Mouse (Mus musculus): ENCODE measurements around the gene Cldn6. TPM values are rescaled to one million over a fixed set of nuclear protein-coding genes. Genes with fewer than 3 reads are reported as not detected.

Gene Cldn6
- polyA plus RNA-seq, 1 experiment from 2014 or later, result 12.8 TPM

- ATAC-seq (ENCODE audit: low FRiP score), result no peak
- WGBS, result 71% methylated on average over 3 of the region's 3 CpGs
- no peak overlapping the region for H3K9ac ChIP-seq (ENCODE audit: low read depth, low read length)
- DNase-seq (ENCODE audit: low spot score), result no peak
- H3K27me3 ChIP-seq (ENCODE audit: control insufficient read depth, insufficient read depth, low read length), result peaks cover 20% of the 10 kb centered on the region
- H3K27ac ChIP-seq (ENCODE audit: low read depth, low read length), result no peak overlapping the region
- peak overlapping the region; percentile 79 for H3K4me2 ChIP-seq (replicated peaks; ENCODE audit: low read depth, low read length)
- H3K4me3 ChIP-seq (ENCODE audit: low read depth, low read length), result peak overlapping the region; percentile 64
- peaks cover 11% of the 10 kb centered on the region for H3K4me1 ChIP-seq (replicated peaks; ENCODE audit: control insufficient read depth, insufficient read depth, low read length)
- peaks cover 3% of the 10 kb centered on the region; the same call in 1 of the 2 replicates for H3K36me3 ChIP-seq (ENCODE audit: control insufficient read depth, insufficient read depth, low read length)
- H3K9me3 ChIP-seq (ENCODE audit: control insufficient read depth, low read length), result no peaks in the 10 kb centered on the region
Observed at GRCm38 (mm10) chr17:23672761-23673160, 6.3 kb upstream of the Cldn6 start.

- Histone ChIP-seq H3K9me3 (ENCODE audit: control insufficient read depth, low read length) (no peaks in the 10 kb centered on the region), H3K27ac (ENCODE audit: low read depth, low read length) (0 out of 2 replicates have a peak within 1 kb of the TSS, but pooled peaks have one; percentile 58), H3K4me3 (ENCODE audit: low read depth, low read length) (peak within 1 kb of the TSS; percentile 64), H3K4me1 (replicated peaks; ENCODE audit: control insufficient read depth, insufficient read depth, low read length) (peaks cover 11% of the 10 kb centered on the region), H3K36me3 (ENCODE audit: control insufficient read depth, insufficient read depth, low read length) (peaks cover 3% of the 10 kb centered on the region; the same call in 1 of the 2 replicates), H3K9ac (ENCODE audit: low read depth, low read length) (peak within 1 kb of the TSS; percentile 66), H3K27me3 (ENCODE audit: control insufficient read depth, insufficient read depth, low read length) (peaks cover 27% of the 10 kb centered on the region), H3K4me2 (replicated peaks; ENCODE audit: low read depth, low read length) (peak within 1 kb of the TSS; percentile 79)
- peak; percentile 92 for ATAC-seq (ENCODE audit: low FRiP score)
- DNase-seq (ENCODE audit: low spot score), result peak; percentile 92
- WGBS, result under 1% methylated on average over 45 of the region's 45 CpGs
Observed at GRCm38 (mm10) chr17:23673424-23674073, 5.5 kb upstream of the Cldn6 start, which contains the start of the genes Hcfc1r1 and Thoc6. TSS of gene Hcfc1r1 (plus strand) at chr17:23673596. TSS of gene Thoc6 (minus strand) at chr17:23673882.

GRCm38 (mm10) chr17:23674271-23674952, 4.6 kb upstream of the Cldn6 start:
- H3K9me3 ChIP-seq (ENCODE audit: control insufficient read depth, low read length), result no peaks in the 10 kb centered on the region
- DNase-seq (ENCODE audit: low spot score) (no peak), ATAC-seq (ENCODE audit: low FRiP score) (no peak; the same call in 1 of the 2 replicates)
- WGBS, result 47% methylated on average over 9 of the region's 9 CpGs
- H3K4me1 ChIP-seq (replicated peaks; ENCODE audit: control insufficient read depth, insufficient read depth, low read length), result peaks cover 11% of the 10 kb centered on the region
- peak overlapping the region; percentile 66 for H3K9ac ChIP-seq (ENCODE audit: low read depth, low read length)
- peak overlapping the region; percentile 64 for H3K4me3 ChIP-seq (ENCODE audit: low read depth, low read length)
- peaks cover 36% of the 10 kb centered on the region for H3K27me3 ChIP-seq (ENCODE audit: control insufficient read depth, insufficient read depth, low read length)
- no peaks in the 10 kb centered on the region for H3K36me3 ChIP-seq (ENCODE audit: control insufficient read depth, insufficient read depth, low read length)
- peak overlapping the region; percentile 79 for H3K4me2 ChIP-seq (replicated peaks; ENCODE audit: low read depth, low read length)
- no peak overlapping the region for H3K27ac ChIP-seq (ENCODE audit: low read depth, low read length)

- no peak overlapping the region for H3K4me2 ChIP-seq (replicated peaks; ENCODE audit: low read depth, low read length)
- no peak overlapping the region for H3K27ac ChIP-seq (ENCODE audit: low read depth, low read length)
- no peak overlapping the region for H3K4me3 ChIP-seq (ENCODE audit: low read depth, low read length)
- H3K9ac ChIP-seq (ENCODE audit: low read depth, low read length), result no peak overlapping the region
- ATAC-seq (ENCODE audit: low FRiP score) (no peak), DNase-seq (ENCODE audit: low spot score) (no peak)
- peaks cover 11% of the 10 kb centered on the region for H3K4me1 ChIP-seq (replicated peaks; ENCODE audit: control insufficient read depth, insufficient read depth, low read length)
- no peaks in the 10 kb centered on the region for H3K9me3 ChIP-seq (ENCODE audit: control insufficient read depth, low read length)
- peaks cover 43% of the 10 kb centered on the region for H3K27me3 ChIP-seq (ENCODE audit: control insufficient read depth, insufficient read depth, low read length)
- no peaks in the 10 kb centered on the region for H3K36me3 ChIP-seq (ENCODE audit: control insufficient read depth, insufficient read depth, low read length)
- 44% methylated on average over 5 of the region's 5 CpGs for WGBS
Observed at GRCm38 (mm10) chr17:23675127-23675526, 3.9 kb upstream of the Cldn6 start.

- Histone ChIP-seq H3K9ac (ENCODE audit: low read depth, low read length) (no peak overlapping the region), H3K27ac (ENCODE audit: low read depth, low read length) (no peak overlapping the region), H3K4me1 (replicated peaks; ENCODE audit: control insufficient read depth, insufficient read depth, low read length) (peaks cover 11% of the 10 kb centered on the region), H3K4me3 (ENCODE audit: low read depth, low read length) (peak overlapping the region; percentile 45), H3K36me3 (ENCODE audit: control insufficient read depth, insufficient read depth, low read length) (no peaks in the 10 kb centered on the region), H3K9me3 (ENCODE audit: control insufficient read depth, low read length) (no peaks in the 10 kb centered on the region), H3K27me3 (ENCODE audit: control insufficient read depth, insufficient read depth, low read length) (peaks cover 49% of the 10 kb centered on the region), H3K4me2 (replicated peaks; ENCODE audit: low read depth, low read length) (peak overlapping the region; percentile 8; the same call in 1 of the 2 replicates)
- DNase-seq (ENCODE audit: low spot score), result no peak
- ATAC-seq (ENCODE audit: low FRiP score), result no peak
- WGBS, result 12% methylated on average over 15 of the region's 15 CpGs
Observed at GRCm38 (mm10) chr17:23675564-23676281, 3.3 kb upstream of the Cldn6 start.

- peak; percentile 57 for DNase-seq (ENCODE audit: low spot score)
- no peak overlapping the region for H3K27ac ChIP-seq (ENCODE audit: low read depth, low read length)
- H3K4me3 ChIP-seq (ENCODE audit: low read depth, low read length), result peak overlapping the region; percentile 45
- peaks cover 57% of the 10 kb centered on the region for H3K27me3 ChIP-seq (ENCODE audit: control insufficient read depth, insufficient read depth, low read length)
- ATAC-seq (ENCODE audit: low FRiP score), result no peak
- H3K36me3 ChIP-seq (ENCODE audit: control insufficient read depth, insufficient read depth, low read length), result no peaks in the 10 kb centered on the region
- no peaks in the 10 kb centered on the region for H3K9me3 ChIP-seq (ENCODE audit: control insufficient read depth, low read length)
- WGBS, result under 1% methylated on average over 34 of the region's 37 CpGs
- H3K9ac ChIP-seq (ENCODE audit: low read depth, low read length), result peak overlapping the region; percentile 40; the same call in 1 of the 2 replicates
- H3K4me1 ChIP-seq (replicated peaks; ENCODE audit: control insufficient read depth, insufficient read depth, low read length), result peaks cover 11% of the 10 kb centered on the region
- H3K4me2 ChIP-seq (replicated peaks; ENCODE audit: low read depth, low read length), result peak overlapping the region; percentile 92
Observed at GRCm38 (mm10) chr17:23676473-23677031, 2.5 kb upstream of the Cldn6 start.

GRCm38 (mm10) chr17:23677236-23677679, 1.8 kb upstream of the Cldn6 start, which contains the start of gene Tnfrsf12a:
TSS of gene Tnfrsf12a (minus strand) at chr17:23677468.
- ATAC-seq (ENCODE audit: low FRiP score) (peak; percentile 28), DNase-seq (ENCODE audit: low spot score) (peak; percentile 88)
- H3K4me2 ChIP-seq (replicated peaks; ENCODE audit: low read depth, low read length), result peak within 1 kb of the TSS; percentile 92
- no peak within 1 kb of the TSS for H3K27ac ChIP-seq (ENCODE audit: low read depth, low read length)
- peaks cover 64% of the 10 kb centered on the region for H3K27me3 ChIP-seq (ENCODE audit: control insufficient read depth, insufficient read depth, low read length)
- peaks cover 11% of the 10 kb centered on the region for H3K4me1 ChIP-seq (replicated peaks; ENCODE audit: control insufficient read depth, insufficient read depth, low read length)
- H3K4me3 ChIP-seq (ENCODE audit: low read depth, low read length), result peak within 1 kb of the TSS; percentile 45
- no peaks in the 10 kb centered on the region for H3K36me3 ChIP-seq (ENCODE audit: control insufficient read depth, insufficient read depth, low read length)
- under 1% methylated on average over 34 of the region's 34 CpGs for WGBS
- peak within 1 kb of the TSS; percentile 40 for H3K9ac ChIP-seq (ENCODE audit: low read depth, low read length)
- no peaks in the 10 kb centered on the region for H3K9me3 ChIP-seq (ENCODE audit: control insufficient read depth, low read length)

- no peak overlapping the region for H3K4me3 ChIP-seq (ENCODE audit: low read depth, low read length)
- peaks cover 78% of the 10 kb centered on the region for H3K27me3 ChIP-seq (ENCODE audit: control insufficient read depth, insufficient read depth, low read length)
- ATAC-seq (ENCODE audit: low FRiP score), result no peak
Observed at GRCm38 (mm10) chr17:23680336-23680735, 1.3 kb downstream of the Cldn6 start.

More at GRCm38 (mm10) chr17:23680336-23680735, 1.3 kb downstream of the Cldn6 start:
- no peak for DNase-seq (ENCODE audit: low spot score)
- WGBS, result 77% methylated on average over 9 of the region's 9 CpGs
- Histone ChIP-seq H3K9me3 (ENCODE audit: control insufficient read depth, low read length) (no peaks in the 10 kb centered on the region), H3K4me2 (replicated peaks; ENCODE audit: low read depth, low read length) (no peak overlapping the region), H3K9ac (ENCODE audit: low read depth, low read length) (no peak overlapping the region), H3K27ac (ENCODE audit: low read depth, low read length) (no peak overlapping the region), H3K4me1 (replicated peaks; ENCODE audit: control insufficient read depth, insufficient read depth, low read length) (peaks cover 12% of the 10 kb centered on the region), H3K36me3 (ENCODE audit: control insufficient read depth, insufficient read depth, low read length) (no peaks in the 10 kb centered on the region)
